Mouse (Mus musculus): Measurements from ENCODE around the gene Slc38a4.
A peak's percentile ranks its signal among the peaks of the same experiment; 100 is the strongest.

DNA sequence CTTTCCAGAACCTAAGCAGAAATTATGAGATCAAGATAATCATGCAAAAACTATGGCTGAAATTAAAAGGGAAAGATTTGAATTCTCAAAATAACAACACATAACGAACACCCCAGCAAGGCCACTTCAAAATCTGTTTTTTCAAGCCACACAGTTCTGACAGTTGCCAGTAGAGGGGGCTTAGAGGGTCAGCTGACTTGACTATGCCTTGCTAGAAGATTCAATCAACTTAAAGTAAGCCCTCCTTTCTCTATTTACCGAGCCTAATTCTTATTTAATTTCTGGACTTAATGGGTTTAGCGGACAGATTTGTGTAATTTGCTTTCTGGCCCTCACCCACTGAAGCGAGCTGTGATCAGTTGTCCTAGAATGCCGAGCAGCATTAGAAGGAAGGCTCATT lies 104.0 kb downstream of the Slc38a4 start:
- TF ChIP-seq CTCF (IDR thresholded peaks at IDR 0.05) (peak; percentile 48), EP300 (IDR thresholded peaks at IDR 0.05) (no peak)
